Mouse (Mus musculus): ENCODE measurements around the gene Obox6. TPM values are rescaled to one million over a fixed set of nuclear protein-coding genes. Genes with fewer than 3 reads are reported as not detected.

The Obox6 gene
- polyA plus RNA-seq (2012; rRNA removed), result not detected in 2 replicates

GRCm38 (mm10) chr7:15839578-15839977 lies at the start of gene Obox6:
TSS of gene Obox6 (minus strand) at chr7:15839678.
- Histone ChIP-seq H3K27ac (ENCODE audit: insufficient read depth, low read length) (no peak within 1 kb of the TSS), H3K4me3 (ENCODE audit: insufficient read depth, low read length) (no peak within 1 kb of the TSS), H3K4me1 (ENCODE audit: control insufficient read depth, insufficient read depth, low read length) (no peaks in the 10 kb centered on the region)
- TF ChIP-seq CTCF (IDR thresholded peaks at IDR 0.05; ENCODE audit: extremely low read depth, insufficient read depth, low read length) (no peak), POLR2A (IDR thresholded peaks at IDR 0.05; ENCODE audit: extremely low read depth, insufficient read depth, low read length) (no peak)

DNA sequence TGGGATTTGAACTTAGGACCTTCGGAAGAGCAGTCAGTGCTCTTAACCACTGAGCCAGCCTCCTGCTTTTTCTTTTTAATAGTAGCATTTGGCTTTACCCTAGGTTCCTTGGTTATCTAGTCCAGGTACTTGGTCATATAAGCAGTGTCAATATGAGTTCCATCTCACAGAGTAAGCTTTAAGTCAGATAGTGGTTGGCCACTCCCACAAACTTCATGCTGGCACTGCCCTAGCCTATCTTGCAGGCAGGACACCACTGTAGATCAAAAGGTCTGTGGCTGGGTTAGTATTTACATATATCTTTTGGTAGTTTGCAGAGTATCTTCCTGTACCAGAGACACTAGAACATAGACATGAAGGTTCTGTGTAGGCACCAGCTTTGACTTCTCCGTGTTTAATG lies 44.6 kb upstream of the Obox6 start:
- H3K27ac ChIP-seq (ENCODE audit: insufficient read depth, low read length), result no peak overlapping the region
- H3K4me3 ChIP-seq (ENCODE audit: insufficient read depth, low read length), result no peak overlapping the region
- H3K4me1 ChIP-seq (ENCODE audit: control insufficient read depth, insufficient read depth, low read length), result no peaks in the 10 kb centered on the region
- TF ChIP-seq POLR2A (IDR thresholded peaks at IDR 0.05; ENCODE audit: extremely low read depth, insufficient read depth, low read length) (no peak), CTCF (IDR thresholded peaks at IDR 0.05; ENCODE audit: extremely low read depth, insufficient read depth, low read length) (no peak)

DNA sequence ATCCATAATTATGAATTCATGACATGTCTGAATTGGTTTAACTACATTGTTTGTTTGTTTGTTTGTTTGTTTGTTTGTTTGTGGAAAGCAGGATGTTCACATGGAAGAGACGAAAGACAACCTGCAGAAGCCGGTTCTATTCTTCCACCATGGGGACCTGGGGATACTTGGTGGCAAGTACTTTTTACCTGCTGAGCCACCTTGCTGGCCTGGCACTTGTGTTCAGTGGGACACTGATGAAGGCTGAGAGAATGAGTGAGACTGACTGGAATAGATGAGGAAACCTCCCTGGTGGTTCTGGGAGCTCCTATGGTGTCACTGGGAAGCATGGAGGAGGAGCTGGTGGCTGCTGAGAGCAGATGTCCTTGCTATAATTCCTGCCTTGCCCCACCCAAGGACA lies 42.8 kb upstream of the Obox6 start, which contains the start of gene Crxos:
Gene Crxos, plus strand, starts transcription at position 301 of the 400 bp plus-strand sequence.
- Histone ChIP-seq H3K4me3 (ENCODE audit: insufficient read depth, low read length) (no peak within 1 kb of the TSS), H3K27ac (ENCODE audit: insufficient read depth, low read length) (no peak within 1 kb of the TSS), H3K4me1 (ENCODE audit: control insufficient read depth, insufficient read depth, low read length) (no peaks in the 10 kb centered on the region)
- TF ChIP-seq POLR2A (IDR thresholded peaks at IDR 0.05; ENCODE audit: extremely low read depth, insufficient read depth, low read length), result no peak
- TF ChIP-seq CTCF (IDR thresholded peaks at IDR 0.05; ENCODE audit: extremely low read depth, insufficient read depth, low read length), result no peak

DNA sequence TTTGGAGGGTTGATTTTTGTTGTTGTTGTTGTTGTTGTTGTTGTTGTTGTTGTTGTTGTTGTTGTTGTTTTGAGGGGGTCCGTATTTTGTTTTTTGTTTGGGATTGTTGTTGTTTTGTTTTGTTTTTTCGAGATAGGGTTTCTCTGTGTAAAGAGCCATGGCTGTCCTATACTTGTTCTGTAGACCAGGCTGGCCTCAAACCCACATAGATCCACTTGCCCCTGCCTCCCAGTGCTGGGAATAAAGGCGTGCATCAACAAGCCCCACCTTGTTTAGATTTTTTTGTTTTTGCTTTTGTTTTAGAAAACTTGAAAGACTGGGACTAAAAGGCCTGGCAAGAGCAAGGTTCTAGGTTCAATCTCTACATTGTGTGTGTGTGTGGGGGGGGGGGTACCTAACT lies 42.4 kb upstream of the Obox6 start:
- H3K27ac ChIP-seq (ENCODE audit: insufficient read depth, low read length), result no peak overlapping the region
- no peak for TF ChIP-seq CTCF (IDR thresholded peaks at IDR 0.05; ENCODE audit: extremely low read depth, insufficient read depth, low read length)
- TF ChIP-seq POLR2A (IDR thresholded peaks at IDR 0.05; ENCODE audit: extremely low read depth, insufficient read depth, low read length), result no peak
- H3K4me1 ChIP-seq (ENCODE audit: control insufficient read depth, insufficient read depth, low read length), result no peaks in the 10 kb centered on the region
- no peak overlapping the region for H3K4me3 ChIP-seq (ENCODE audit: insufficient read depth, low read length)

DNA sequence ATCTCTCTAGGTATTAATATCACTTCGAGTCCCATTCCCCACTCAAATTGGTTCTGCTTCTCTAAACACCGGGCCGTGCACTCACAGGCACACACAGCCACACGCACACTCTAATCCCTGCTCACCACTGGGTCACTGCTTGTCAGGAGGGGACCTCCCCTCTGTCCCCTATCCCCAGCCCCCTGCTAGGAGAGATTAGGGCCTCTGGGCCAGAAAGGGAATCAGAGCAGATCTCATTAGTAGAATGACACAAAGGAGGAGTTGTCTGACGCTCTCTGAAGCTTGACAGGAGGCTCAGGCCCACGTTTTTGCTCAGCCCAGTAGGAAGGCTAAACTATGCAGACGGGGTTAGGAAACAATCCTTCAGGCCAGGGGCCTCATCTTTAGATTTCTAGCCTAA lies 41.9 kb upstream of the Obox6 start:
- Histone ChIP-seq H3K4me1 (ENCODE audit: control insufficient read depth, insufficient read depth, low read length) (no peaks in the 10 kb centered on the region), H3K27ac (ENCODE audit: insufficient read depth, low read length) (no peak overlapping the region), H3K4me3 (ENCODE audit: insufficient read depth, low read length) (no peak overlapping the region)
- no peak for TF ChIP-seq POLR2A (IDR thresholded peaks at IDR 0.05; ENCODE audit: extremely low read depth, insufficient read depth, low read length)
- TF ChIP-seq CTCF (IDR thresholded peaks at IDR 0.05; ENCODE audit: extremely low read depth, insufficient read depth, low read length), result no peak

DNA sequence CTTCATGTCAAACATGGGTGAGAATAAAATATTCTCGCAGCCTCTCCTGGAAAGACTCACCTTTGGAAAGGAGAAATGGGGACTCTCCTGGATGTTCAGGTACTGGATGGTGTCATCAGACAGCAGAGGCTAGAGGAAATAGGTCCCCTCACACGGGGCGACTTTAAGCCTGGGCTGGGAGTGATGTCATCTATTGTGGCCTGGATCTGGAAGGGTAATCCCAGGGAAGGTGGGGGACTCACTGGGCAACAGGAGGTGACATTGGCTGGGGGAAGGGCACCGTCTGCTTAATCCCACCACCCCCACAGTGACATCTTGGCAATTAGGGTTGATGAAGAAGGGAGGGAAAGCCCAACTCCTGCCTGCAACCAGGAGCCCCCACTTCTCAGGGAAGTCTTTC lies 40.3 kb upstream of the Obox6 start, which contains the start of gene Crx:
Gene Crx, minus strand, starts transcription at position 213 of the 400 bp plus-strand sequence.
- Histone ChIP-seq H3K27ac (ENCODE audit: insufficient read depth, low read length) (no peak within 1 kb of the TSS), H3K4me1 (ENCODE audit: control insufficient read depth, insufficient read depth, low read length) (no peaks in the 10 kb centered on the region), H3K4me3 (ENCODE audit: insufficient read depth, low read length) (no peak within 1 kb of the TSS)
- no peak for TF ChIP-seq CTCF (IDR thresholded peaks at IDR 0.05; ENCODE audit: extremely low read depth, insufficient read depth, low read length)

DNA sequence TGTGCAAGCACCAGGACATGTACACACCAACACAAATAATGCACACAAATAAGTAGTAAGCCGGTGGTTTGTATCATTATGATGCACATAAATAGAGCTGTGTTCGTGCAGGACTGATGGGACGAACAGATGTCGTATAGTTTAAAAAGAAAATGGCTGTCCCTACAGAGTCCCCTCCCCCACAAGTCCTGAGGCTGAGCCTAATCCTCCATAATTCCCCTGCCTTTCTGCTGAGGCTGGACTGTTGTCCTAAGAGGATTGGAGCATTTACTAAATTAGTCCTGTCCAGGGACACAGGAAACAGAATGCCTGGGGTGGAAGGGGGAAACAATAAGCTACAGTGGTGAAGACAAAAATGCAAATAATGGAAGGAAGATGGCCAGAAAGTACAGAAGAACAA lies 24.6 kb upstream of the Obox6 start:
- no peaks in the 10 kb centered on the region for H3K4me1 ChIP-seq (ENCODE audit: control insufficient read depth, insufficient read depth, low read length)
- TF ChIP-seq POLR2A (IDR thresholded peaks at IDR 0.05; ENCODE audit: extremely low read depth, insufficient read depth, low read length) (no peak), CTCF (IDR thresholded peaks at IDR 0.05; ENCODE audit: extremely low read depth, insufficient read depth, low read length) (no peak)
- H3K4me3 ChIP-seq (ENCODE audit: insufficient read depth, low read length), result no peak overlapping the region
- H3K27ac ChIP-seq (ENCODE audit: insufficient read depth, low read length), result no peak overlapping the region

GRCm38 (mm10) chr7:15859657-15860056 lies 20.2 kb upstream of the Obox6 start:
- Histone ChIP-seq H3K27ac (ENCODE audit: insufficient read depth, low read length) (no peak overlapping the region), H3K4me1 (ENCODE audit: control insufficient read depth, insufficient read depth, low read length) (no peaks in the 10 kb centered on the region), H3K4me3 (ENCODE audit: insufficient read depth, low read length) (no peak overlapping the region)
- peak; percentile 13; the same call in 1 of the 2 replicates for TF ChIP-seq CTCF (IDR thresholded peaks at IDR 0.05; ENCODE audit: extremely low read depth, insufficient read depth, low read length)
- TF ChIP-seq POLR2A (IDR thresholded peaks at IDR 0.05; ENCODE audit: extremely low read depth, insufficient read depth, low read length), result no peak

Other genes with a start within 250 kb of the Obox6 start
- gene Obox3, start 199.8 kb downstream of the Obox6 start, polyA plus RNA-seq (2012; rRNA removed), result not detected in 2 replicates
- not detected in 2 replicates for gene Obox5, start 89.5 kb downstream of the Obox6 start, polyA plus RNA-seq (2012; rRNA removed)
- 0.08 TPM in 1 of 2 replicates, not detected in the other for gene Crx, start 40.3 kb upstream of the Obox6 start, polyA plus RNA-seq (2012; rRNA removed)
- 0.13 and 0.27 TPM in 2 replicates for gene Crxos, start 42.9 kb upstream of the Obox6 start, polyA plus RNA-seq (2012; rRNA removed)
- gene Selenow, start 82.7 kb upstream of the Obox6 start, polyA plus RNA-seq (2012; rRNA removed), result 1,858 and 2,021 TPM in 2 replicates
- gene Nop53, start 106.4 kb upstream of the Obox6 start, polyA plus RNA-seq (2012; rRNA removed), result 91.6 and 109 TPM in 2 replicates
- gene Ehd2, start 127.9 kb upstream of the Obox6 start, polyA plus RNA-seq (2012; rRNA removed), result 4.9 and 5.4 TPM in 2 replicates
- 7.8 and 8.5 TPM in 2 replicates for gene Bicra, start 208.2 kb upstream of the Obox6 start, polyA plus RNA-seq (2012; rRNA removed)
- 0.45 and 0.52 TPM in 2 replicates for gene Zfp541, start 222.1 kb upstream of the Obox6 start, polyA plus RNA-seq (2012; rRNA removed)

Data from cortical plate, adult 2 months (tissue).